Mouse (Mus musculus) heart, adult 11 months (tissue): ENCODE results near the gene Glrx5.
A peak's percentile ranks its signal among the peaks of the same experiment; 100 is the strongest.

Source experiments
- DNase-seq: peaks from one replicate; pipeline ENCODE4 v3.0.0; 2022

Glrx5 gene

GRCm38 (mm10) chr12:105032147-105032831 lies at the start of gene Glrx5:
Gene Glrx5 (plus strand): TSS chr12:105032688.
- peak; percentile 100 for DNase-seq

- peak; percentile 96 for DNase-seq
Observed at GRCm38 (mm10) chr12:104983476-104983875, 49.0 kb upstream of the Glrx5 start.

- DNase-seq, result no peak
Observed at GRCm38 (mm10) chr12:104985088-104985487, 47.4 kb upstream of the Glrx5 start.

GRCm38 (mm10) chr12:104986001-104986400 lies 46.5 kb upstream of the Glrx5 start:
- no peak for DNase-seq

GRCm38 (mm10) chr12:104986781-104987180 lies 45.7 kb upstream of the Glrx5 start:
- DNase-seq, result no peak

- no peak for DNase-seq
Observed at GRCm38 (mm10) chr12:104987936-104988335, 44.6 kb upstream of the Glrx5 start.

- DNase-seq, result peak; percentile 98
Observed at GRCm38 (mm10) chr12:104990741-104991454, 41.6 kb upstream of the Glrx5 start.

GRCm38 (mm10) chr12:104992123-104992741 lies 40.3 kb upstream of the Glrx5 start:
- DNase-seq, result peak; percentile 95

- DNase-seq, result peak; percentile 97
Observed at GRCm38 (mm10) chr12:104992838-104993237, 39.6 kb upstream of the Glrx5 start.

- DNase-seq, result peak; percentile 95
Observed at GRCm38 (mm10) chr12:104995259-104995876, 37.1 kb upstream of the Glrx5 start.

- DNase-seq, result no peak
Observed at GRCm38 (mm10) chr12:104996012-104996728, 36.3 kb upstream of the Glrx5 start.

- DNase-seq, result no peak
Observed at GRCm38 (mm10) chr12:104997159-104997558, 35.3 kb upstream of the Glrx5 start.

- peak; percentile 89 for DNase-seq
Observed at GRCm38 (mm10) chr12:104997641-104998293, 34.7 kb upstream of the Glrx5 start.

GRCm38 (mm10) chr12:104998541-104998940 lies 33.9 kb upstream of the Glrx5 start:
- no peak for DNase-seq

GRCm38 (mm10) chr12:104999171-104999570 lies 33.3 kb upstream of the Glrx5 start:
- DNase-seq, result no peak

GRCm38 (mm10) chr12:105000487-105001283 lies 31.8 kb upstream of the Glrx5 start:
- peak; percentile 96 for DNase-seq

GRCm38 (mm10) chr12:105001317-105001716 lies 31.2 kb upstream of the Glrx5 start:
- no peak for DNase-seq

GRCm38 (mm10) chr12:105002340-105003132 lies 30.0 kb upstream of the Glrx5 start:
- no peak for DNase-seq

GRCm38 (mm10) chr12:105003158-105003557 lies 29.3 kb upstream of the Glrx5 start:
- no peak for DNase-seq

- no peak for DNase-seq
Observed at GRCm38 (mm10) chr12:105003715-105004114, 28.8 kb upstream of the Glrx5 start.
